Mouse (Mus musculus): Measurements from ENCODE around the gene Slc25a35. TPM values are rescaled to one million over a fixed set of nuclear protein-coding genes. Genes with fewer than 3 reads are reported as not detected.
A peak's percentile ranks its signal among the peaks of the same experiment; 100 is the strongest.
"Not testable (repeated sequence)": the region's sequence is repeated elsewhere in the genome, so short reads cannot be mapped to it uniquely, and the experiment has no call there.

The Slc25a35 gene
- polyA plus RNA-seq, 1 experiment from 2014 or later, result 4.3 TPM

DNA sequence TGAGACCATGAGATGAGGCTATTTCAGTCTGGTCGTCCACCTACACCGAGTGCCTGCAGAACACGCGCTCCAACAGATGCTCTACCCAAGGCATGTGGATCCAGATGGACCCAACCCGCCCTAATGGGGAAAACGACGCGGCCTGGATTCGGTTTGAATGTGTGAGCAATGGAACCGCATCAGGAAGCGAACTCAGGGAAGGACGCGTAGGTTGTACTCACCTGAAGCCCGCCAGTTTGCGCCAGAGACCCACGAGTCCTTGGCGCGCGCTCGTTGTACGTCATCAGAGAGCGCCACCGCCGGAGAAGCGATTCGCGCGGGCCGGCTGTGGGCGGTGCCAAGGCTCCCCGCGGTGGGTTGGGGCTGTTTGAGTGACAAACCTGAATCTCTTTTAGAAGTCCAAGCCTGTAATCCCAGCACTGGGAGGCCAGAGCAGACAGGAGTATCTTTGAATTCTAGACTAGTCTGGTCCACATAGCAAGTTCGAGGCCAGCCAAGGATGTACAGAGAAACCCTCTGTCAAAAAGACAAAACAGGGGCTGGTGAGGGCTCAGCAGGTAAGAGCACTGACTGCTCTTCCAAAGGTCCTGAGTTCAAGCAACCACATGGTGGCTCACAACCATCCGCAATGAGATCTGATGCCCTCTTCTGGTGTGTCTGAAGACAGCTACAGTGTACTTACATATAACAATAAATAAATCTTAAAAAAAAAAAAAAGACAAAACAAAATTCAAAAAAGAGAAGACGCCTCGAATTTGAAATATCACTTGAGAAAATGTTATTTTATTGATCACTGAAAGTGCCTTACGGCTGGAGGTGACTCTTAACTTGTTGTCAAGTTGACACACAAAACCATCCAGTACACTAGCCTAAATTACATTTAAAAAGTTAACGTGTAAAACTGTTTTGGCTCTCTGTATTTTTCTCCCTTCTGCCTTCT is 40.5 kb downstream of the Slc25a35 start, which contains the start of gene Pfas:
Gene Pfas (minus strand): TSS at position 279 of the 940 bp plus-strand sequence.
- no peaks in the 10 kb centered on the region for H3K36me3 ChIP-seq (ENCODE audit: insufficient read depth, low read length)
- DNase-seq (ENCODE audit: low spot score) (peak; percentile 91), ATAC-seq (peak; percentile 82)
- H3K9ac ChIP-seq (replicated peaks; ENCODE audit: low read depth), result peak within 1 kb of the TSS; percentile 24; the same call in 1 of the 2 replicates
- no peaks in the 10 kb centered on the region for H3K9me3 ChIP-seq (ENCODE audit: low read length)
- H3K27me3 ChIP-seq (replicated peaks; ENCODE audit: insufficient read depth, low read length), result no peaks in the 10 kb centered on the region
- peak within 1 kb of the TSS; percentile 50 for H3K4me3 ChIP-seq (ENCODE audit: low read depth, low read length)
- H3K4me1 ChIP-seq (ENCODE audit: insufficient read depth, low read depth, low read length), result no peaks in the 10 kb centered on the region
- WGBS, result 9% methylated on average over 38 of the region's 38 CpGs
- 0 out of 2 replicates have a peak within 1 kb of the TSS, but pooled peaks have one; percentile 14 for H3K27ac ChIP-seq (ENCODE audit: low read length)
- TF ChIP-seq CTCF (IDR thresholded peaks at IDR 0.05) (no peak), EP300 (IDR thresholded peaks at IDR 0.05) (no peak)
- H3K4me2 ChIP-seq (replicated peaks; ENCODE audit: low read depth, low read length), result peak within 1 kb of the TSS; percentile 65

DNA sequence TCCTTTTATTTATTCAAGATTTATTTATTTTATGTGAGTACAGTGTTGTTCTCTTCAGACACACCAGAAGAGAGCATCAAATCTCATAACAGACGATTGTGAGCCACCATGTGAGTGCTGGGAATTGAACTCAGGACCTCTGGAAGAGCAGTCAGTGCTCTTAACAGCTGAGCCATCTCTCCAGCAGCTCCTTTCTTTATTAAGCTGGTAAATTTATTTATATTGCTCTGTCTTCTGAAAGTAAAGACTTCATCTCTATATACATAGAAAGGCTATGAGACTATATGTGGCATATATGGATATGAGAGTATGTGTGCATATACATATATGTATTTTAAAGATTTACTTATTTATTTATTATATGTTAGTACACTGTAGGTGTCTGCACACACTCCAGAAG is 41.6 kb downstream of the Slc25a35 start:
- H3K4me2 ChIP-seq (replicated peaks; ENCODE audit: low read depth, low read length), result no peak overlapping the region
- WGBS, result 65% methylated on average over 1 of the region's 1 CpGs
- H3K27me3 ChIP-seq (replicated peaks; ENCODE audit: insufficient read depth, low read length), result no peaks in the 10 kb centered on the region
- no peak overlapping the region for H3K27ac ChIP-seq (ENCODE audit: low read length)
- no peak for TF ChIP-seq CTCF (IDR thresholded peaks at IDR 0.05)
- TF ChIP-seq EP300 (IDR thresholded peaks at IDR 0.05), result no peak
- no peak overlapping the region for H3K9ac ChIP-seq (replicated peaks; ENCODE audit: low read depth)
- ATAC-seq (no peak), DNase-seq (ENCODE audit: low spot score) (no peak)
- no peaks in the 10 kb centered on the region for H3K9me3 ChIP-seq (ENCODE audit: low read length)
- H3K4me3 ChIP-seq (ENCODE audit: low read depth, low read length), result no peak overlapping the region
- H3K4me1 ChIP-seq (ENCODE audit: insufficient read depth, low read depth, low read length), result no peaks in the 10 kb centered on the region
- no peaks in the 10 kb centered on the region for H3K36me3 ChIP-seq (ENCODE audit: insufficient read depth, low read length)

DNA sequence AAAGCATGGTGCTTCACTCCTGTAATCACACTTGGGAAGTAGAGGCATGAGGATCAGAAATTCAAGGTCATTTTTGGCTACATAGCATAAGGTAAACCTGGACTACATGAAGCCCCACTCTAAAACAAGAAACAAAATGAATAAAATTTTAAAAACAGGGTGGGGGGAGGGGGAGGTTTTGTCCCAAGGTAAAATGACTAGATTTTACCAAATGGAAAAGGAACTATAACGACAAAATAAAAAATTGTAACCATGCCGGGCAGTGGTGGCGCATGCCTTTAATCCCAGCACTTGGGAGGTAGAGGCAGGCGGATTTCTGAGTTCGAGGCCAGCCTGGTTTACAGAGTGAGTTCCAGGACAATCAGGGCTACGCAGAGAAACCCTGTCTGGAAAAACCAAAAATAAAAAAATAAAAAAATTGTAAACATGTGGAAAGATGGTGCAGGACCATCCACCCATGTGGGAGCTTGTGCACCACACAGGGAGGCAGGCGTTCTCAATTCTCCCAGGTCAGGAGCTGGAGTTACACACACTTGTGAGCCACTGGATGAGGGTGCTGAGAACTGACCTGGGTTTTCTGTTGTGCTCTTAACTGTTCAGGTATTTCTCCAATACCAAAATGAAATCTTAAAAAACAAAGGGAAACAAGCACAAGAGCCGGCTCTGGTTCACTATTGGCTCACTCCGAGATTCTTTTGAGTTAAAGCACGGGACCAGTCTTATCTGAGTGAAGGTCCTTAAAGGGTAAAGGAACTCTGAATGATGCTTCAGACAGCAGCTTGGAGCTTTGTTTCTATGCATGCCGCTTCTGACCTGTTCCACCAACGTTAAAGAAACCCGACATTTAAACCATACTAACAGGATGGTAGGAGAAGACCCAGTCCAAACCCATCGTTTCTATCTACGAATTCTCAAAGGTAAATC is 42.7 kb downstream of the Slc25a35 start:
- no peak overlapping the region for H3K9ac ChIP-seq (replicated peaks; ENCODE audit: low read depth)
- H3K4me1 ChIP-seq (ENCODE audit: insufficient read depth, low read depth, low read length), result no peaks in the 10 kb centered on the region
- ATAC-seq (no peak), DNase-seq (ENCODE audit: low spot score) (peak; percentile 17)
- TF ChIP-seq CTCF (IDR thresholded peaks at IDR 0.05) (no peak), EP300 (IDR thresholded peaks at IDR 0.05) (no peak)
- H3K9me3 ChIP-seq (ENCODE audit: low read length), result no peaks in the 10 kb centered on the region
- H3K4me2 ChIP-seq (replicated peaks; ENCODE audit: low read depth, low read length), result no peak overlapping the region
- no peak overlapping the region for H3K27ac ChIP-seq (ENCODE audit: low read length)
- H3K27me3 ChIP-seq (replicated peaks; ENCODE audit: insufficient read depth, low read length), result no peaks in the 10 kb centered on the region
- no peak overlapping the region for H3K4me3 ChIP-seq (ENCODE audit: low read depth, low read length)
- WGBS, result 76% methylated on average over 15 of the region's 15 CpGs
- H3K36me3 ChIP-seq (ENCODE audit: insufficient read depth, low read length), result no peaks in the 10 kb centered on the region

DNA sequence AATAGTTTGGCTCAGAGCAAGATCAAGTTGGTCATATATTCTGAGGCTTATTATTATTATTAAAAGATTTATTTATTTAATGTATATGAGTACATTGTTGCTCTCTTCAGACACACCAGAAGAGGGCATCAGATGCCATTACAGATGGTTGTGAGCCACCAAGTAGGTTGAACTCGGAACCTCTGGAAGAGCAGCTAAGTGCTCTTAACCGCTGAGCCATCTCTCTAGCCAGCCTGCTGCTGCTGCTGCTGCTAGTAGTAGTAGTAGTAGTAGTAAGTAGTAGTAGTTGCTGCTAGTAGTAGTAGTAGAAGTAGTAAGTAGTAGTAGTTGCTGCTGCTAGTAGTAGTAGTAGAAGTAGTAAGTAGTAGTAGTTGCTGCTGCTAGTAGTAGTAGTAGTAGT is 43.5 kb downstream of the Slc25a35 start:
- not testable (repeated sequence) for H3K27me3 ChIP-seq (replicated peaks; ENCODE audit: insufficient read depth, low read length); H3K4me1 ChIP-seq (ENCODE audit: insufficient read depth, low read depth, low read length); H3K36me3 ChIP-seq (ENCODE audit: insufficient read depth, low read length); DNase-seq (ENCODE audit: low spot score); ATAC-seq; H3K9me3 ChIP-seq (ENCODE audit: low read length); H3K9ac ChIP-seq (replicated peaks; ENCODE audit: low read depth)
- 53% methylated on average over 2 of the region's 2 CpGs for WGBS
- peak overlapping the region; percentile 51; the same call in 1 of the 2 replicates for H3K4me3 ChIP-seq (ENCODE audit: low read depth, low read length)
- H3K4me2 ChIP-seq (replicated peaks; ENCODE audit: low read depth, low read length), result peak overlapping the region; percentile 78
- H3K27ac ChIP-seq (ENCODE audit: low read length), result peak overlapping the region; percentile 76; the same call in 1 of the 2 replicates
- peak; percentile 24; the same call in 1 of the 2 replicates for TF ChIP-seq CTCF (IDR thresholded peaks at IDR 0.05)

DNA sequence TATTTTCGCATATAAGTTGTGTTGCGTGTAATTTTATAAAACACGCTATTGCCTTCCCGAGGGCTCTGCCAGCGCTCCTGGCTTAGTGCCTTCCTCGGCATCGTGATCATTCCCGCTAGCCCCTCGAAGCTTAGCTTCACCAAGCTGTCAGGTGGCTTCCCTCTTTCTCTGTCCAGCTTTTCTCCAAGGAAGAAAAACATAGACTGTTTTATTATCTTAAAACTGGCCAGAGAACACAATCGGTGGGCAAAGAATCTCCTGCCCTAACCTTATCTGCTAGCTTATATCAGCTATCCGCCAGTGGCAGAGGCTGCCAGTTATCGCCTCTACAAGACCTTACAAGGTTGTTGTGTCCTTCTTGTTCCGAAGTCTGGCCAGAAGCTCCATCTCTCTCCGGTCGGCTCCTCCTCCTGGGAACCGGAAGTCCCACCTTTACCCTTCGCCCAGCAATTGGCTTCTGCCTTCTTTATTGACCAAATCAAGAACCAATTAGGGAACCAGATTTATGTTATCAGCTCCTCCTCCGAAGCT is 44.2 kb downstream of the Slc25a35 start:
- H3K4me3 ChIP-seq (ENCODE audit: low read depth, low read length), result peak overlapping the region; percentile 51
- H3K4me1 ChIP-seq (ENCODE audit: insufficient read depth, low read depth, low read length), result peaks cover 5% of the 10 kb centered on the region; the same call in 1 of the 2 replicates
- peak; percentile 96 for DNase-seq (ENCODE audit: low spot score)
- H3K9me3 ChIP-seq (ENCODE audit: low read length), result no peaks in the 10 kb centered on the region
- TF ChIP-seq CTCF (IDR thresholded peaks at IDR 0.05), result no peak
- 0 out of 2 replicates have a peak, but pooled peaks have one; percentile 9 for TF ChIP-seq EP300 (IDR thresholded peaks at IDR 0.05)
- H3K27ac ChIP-seq (ENCODE audit: low read length), result peak overlapping the region; percentile 76
- H3K27me3 ChIP-seq (replicated peaks; ENCODE audit: insufficient read depth, low read length), result no peaks in the 10 kb centered on the region
- no peaks in the 10 kb centered on the region for H3K36me3 ChIP-seq (ENCODE audit: insufficient read depth, low read length)
- peak overlapping the region; percentile 78 for H3K4me2 ChIP-seq (replicated peaks; ENCODE audit: low read depth, low read length)
- 3% methylated on average over 18 of the region's 18 CpGs for WGBS
- peak overlapping the region; percentile 40 for H3K9ac ChIP-seq (replicated peaks; ENCODE audit: low read depth)
- peak; percentile 76 for ATAC-seq

Data from lung, postnatal 0 days (tissue).